Mouse (Mus musculus) heart, postnatal 0 days (tissue): ENCODE data around the gene Pakap. TPM values are rescaled to one million over a fixed set of nuclear protein-coding genes. Genes with fewer than 3 reads are reported as not detected.
A peak's percentile ranks its signal among the peaks of the same experiment; 100 is the strongest.

Experiments
- ATAC-seq: fragments of 200-750 bp; cut with Nextera tagmentation; 2 replicates; pipeline ENCODE4 v1.8.0; 2017; ENCODE audit warnings: low read depth, moderate number of reproducible peaks, moderate library complexity; ENCODE audit not compliant: insufficient read depth
- DNase-seq: peaks from one replicate; pipeline ENCODE4 v3.0.0-alpha.2; 2016; ENCODE audit warnings: low spot score
- H3K27ac ChIP-seq: fragments of 300-500 bp; sonication (generic); 2 replicates; pipeline ENCODE4 v1.5.1; 2014; ENCODE audit warnings: low read depth, mild to moderate bottlenecking
- H3K27me3 ChIP-seq: fragments of 300-500 bp; sonication (generic); 2 replicates; pipeline ENCODE4 v1.6.1; 2014; ENCODE audit warnings: low read length, mixed read lengths; ENCODE audit not compliant: control insufficient read depth, insufficient read depth
- H3K36me3 ChIP-seq: fragments of 300-500 bp; sonication (generic); replicated peaks from 2 replicates; pipeline ENCODE4 v1.6.1; 2014; ENCODE audit warnings: low read length, mixed read lengths; ENCODE audit not compliant: control insufficient read depth, insufficient read depth
- H3K4me1 ChIP-seq: fragments of 300-500 bp; sonication (generic); 2 replicates; pipeline ENCODE4 v1.6.1; 2014; ENCODE audit warnings: antibody characterized with exemption; ENCODE audit not compliant: control insufficient read depth, insufficient read depth
- H3K4me2 ChIP-seq: fragments of 300-500 bp; sonication (generic); 2 replicates; pipeline ENCODE4 v1.6.1; 2014; ENCODE audit warnings: low read depth, mild to moderate bottlenecking, low read length, moderate library complexity
- H3K4me3 ChIP-seq: fragments of 300-500 bp; sonication (generic); 2 replicates; pipeline ENCODE4 v1.5.1; 2014; ENCODE audit warnings: low read depth, low read length
- H3K9ac ChIP-seq: fragments of 300-500 bp; sonication (generic); replicated peaks from 2 replicates; pipeline ENCODE4 v1.6.1; 2014; ENCODE audit warnings: low read depth, low read length, mixed read lengths
- H3K9me3 ChIP-seq: fragments of 300-500 bp; sonication (generic); replicated peaks from 2 replicates; pipeline ENCODE4 v1.6.1; 2016; ENCODE audit warnings: low read length; ENCODE audit not compliant: control insufficient read depth
- CTCF ChIP-seq: IDR thresholded peaks from 2 replicates; pipeline ENCODE4 v1.5.1; 2016; ENCODE audit warnings: antibody characterized with exemption, control low read depth, low read depth
- EP300 ChIP-seq: IDR thresholded peaks from 2 replicates; pipeline ENCODE4 v1.6.1; 2016; ENCODE audit warnings: antibody characterized with exemption, low read depth
- WGBS: fragments of 180-500 bp; shearing (Covaris S2); extraction: QIAGEN DNeasy Blood & Tissue Kit; methylation state at CpG from one replicate; pipeline ENCODE4 v1.1.7; 2014; 5-methylcytosine and 5-hydroxymethylcytosine counted together
- polyA plus RNA-seq: library from polyadenylated mRNA; unstranded; fragments of >200 nt; fragmentation: Nextera tagmentation; extraction: Ambion mirVana; gene quantifications from 2 replicates; pipeline ENCODE4 v1.2.1, GENCODE M21; 2015
- total RNA-seq: library from RNA; depleted of rRNA; stranded (reverse); fragments of >200 nt; gene quantifications from 2 replicates; pipeline ENCODE4 v1.2.3, GENCODE M21; 2014; ENCODE audit warnings: low replicate concordance

The Pakap gene
- total and polyA plus RNA-seq, 2 experiments from 2014 or later = 21.1 to 43.7 TPM

- Histone ChIP-seq H3K36me3 (peaks cover 19% of the 10 kb centered on the region), H3K27me3 (no peaks in the 10 kb centered on the region), H3K4me2 (no peak overlapping the region), H3K9ac (no peak overlapping the region), H3K9me3 (no peaks in the 10 kb centered on the region), H3K27ac (no peak overlapping the region), H3K4me1 (peaks cover 20% of the 10 kb centered on the region), H3K4me3 (no peak overlapping the region)
- no peak for ATAC-seq
- no peak for DNase-seq
- 85% methylated on average over 5 of the region's 5 CpGs for WGBS
- TF ChIP-seq CTCF (no peak), EP300 (no peak)
Observed at GRCm38 (mm10) chr4:57879137-57879536, 311.2 kb downstream of the Pakap start.

- Histone ChIP-seq H3K4me1 (peaks cover 26% of the 10 kb centered on the region), H3K27ac (no peak overlapping the region), H3K4me3 (no peak overlapping the region), H3K27me3 (no peaks in the 10 kb centered on the region), H3K4me2 (no peak overlapping the region), H3K9ac (no peak overlapping the region), H3K36me3 (peaks cover 19% of the 10 kb centered on the region), H3K9me3 (no peaks in the 10 kb centered on the region)
- 21% methylated on average over 6 of the region's 6 CpGs for WGBS
- TF ChIP-seq EP300 (no peak), CTCF (peak; percentile 88)
- ATAC-seq = no peak
- peak; percentile 76 for DNase-seq
Observed at GRCm38 (mm10) chr4:57879804-57880357, 311.9 kb downstream of the Pakap start.

- peak; percentile 57 for DNase-seq
- H3K27ac ChIP-seq = peak overlapping the region; percentile 26
Observed at GRCm38 (mm10) chr4:57883520-57884421, 315.8 kb downstream of the Pakap start.

GRCm38 (mm10) chr4:57884511-57884910 lies 316.5 kb downstream of the Pakap start:
- Histone ChIP-seq H3K4me1 (peaks cover 41% of the 10 kb centered on the region), H3K36me3 (peaks cover 13% of the 10 kb centered on the region), H3K4me3 (no peak overlapping the region), H3K9me3 (no peaks in the 10 kb centered on the region), H3K27ac (no peak overlapping the region), H3K9ac (no peak overlapping the region), H3K4me2 (no peak overlapping the region), H3K27me3 (no peaks in the 10 kb centered on the region)
- ATAC-seq = no peak
- TF ChIP-seq EP300 (no peak), CTCF (no peak)
- DNase-seq = no peak
- WGBS = 70% methylated on average over 3 of the region's 3 CpGs

More at GRCm38 (mm10) chr4:57883520-57884421, 315.8 kb downstream of the Pakap start:
- ATAC-seq = peak; percentile 28
- Histone ChIP-seq H3K4me1 (peaks cover 41% of the 10 kb centered on the region), H3K36me3 (peaks cover 18% of the 10 kb centered on the region), H3K9me3 (no peaks in the 10 kb centered on the region), H3K4me3 (no peak overlapping the region), H3K27me3 (no peaks in the 10 kb centered on the region), H3K9ac (no peak overlapping the region), H3K4me2 (no peak overlapping the region)
- TF ChIP-seq EP300 (no peak), CTCF (no peak)
- 38% methylated on average over 7 of the region's 7 CpGs for WGBS

- Histone ChIP-seq H3K27me3 (no peaks in the 10 kb centered on the region), H3K27ac (no peak overlapping the region), H3K9ac (no peak overlapping the region), H3K4me2 (no peak overlapping the region), H3K4me3 (no peak overlapping the region), H3K9me3 (no peaks in the 10 kb centered on the region), H3K4me1 (peaks cover 41% of the 10 kb centered on the region), H3K36me3 (peaks cover 13% of the 10 kb centered on the region)
- TF ChIP-seq CTCF = 0 out of 2 replicates have a peak, but pooled peaks have one; percentile 3
- no peak for TF ChIP-seq EP300
- 63% methylated on average over 2 of the region's 2 CpGs for WGBS
- no peak for DNase-seq
- no peak for ATAC-seq
Observed at GRCm38 (mm10) chr4:57885186-57885585, 317.2 kb downstream of the Pakap start.
